Mouse (Mus musculus): ENCODE results near the gene Pgm2.
A peak's percentile ranks its signal among the peaks of the same experiment; 100 is the strongest.

Gene Pgm2

DNA sequence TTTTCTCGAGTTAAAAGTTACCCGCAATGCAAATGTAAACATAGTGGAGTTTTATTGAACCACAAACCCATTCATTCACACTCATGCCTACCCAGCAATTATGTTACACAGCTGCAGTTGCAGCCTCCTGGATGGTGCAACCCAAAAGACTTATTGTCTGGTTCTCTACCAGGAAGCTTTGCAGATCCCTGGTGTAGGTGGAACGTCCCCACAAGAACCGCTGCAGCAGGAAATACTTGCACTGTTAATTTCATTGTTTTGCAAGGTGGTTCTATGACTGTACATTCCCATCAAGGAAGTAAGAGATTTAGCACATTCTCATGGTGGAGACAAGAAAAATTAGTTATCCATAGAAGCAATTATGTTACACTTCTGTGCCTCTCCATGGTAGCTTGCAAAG, 15.4 kb upstream of the Pgm2 start:
- no peak for DNase-seq

GRCm38 (mm10) chr5:64078740-64079461, 13.8 kb upstream of the Pgm2 start:
- no peak for DNase-seq

DNA sequence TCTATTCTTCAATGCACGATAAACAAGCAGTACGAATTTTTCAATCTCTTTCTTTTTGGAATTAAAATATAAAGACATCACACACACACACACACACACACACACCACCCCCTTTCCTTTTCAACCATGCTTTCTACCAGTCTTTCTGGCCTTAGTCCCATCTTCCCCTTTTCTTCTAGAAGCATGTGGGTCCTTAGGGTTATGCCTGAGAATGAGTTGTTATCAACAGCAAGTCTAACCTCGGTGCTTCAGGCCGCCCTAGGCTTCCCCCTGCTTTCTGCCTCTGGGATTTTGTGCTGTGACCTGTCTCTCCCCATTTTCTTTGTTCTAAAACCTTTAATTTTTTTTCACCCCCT, 13.3 kb upstream of the Pgm2 start:
- no peak for DNase-seq

GRCm38 (mm10) chr5:64083447-64084359, 9.0 kb upstream of the Pgm2 start:
- no peak for DNase-seq

- no peak for DNase-seq
Measured at GRCm38 (mm10) chr5:64085405-64085804, 7.3 kb upstream of the Pgm2 start.

- no peak for DNase-seq
Measured at GRCm38 (mm10) chr5:64088740-64089139, 4.0 kb upstream of the Pgm2 start.

- DNase-seq = no peak
Measured at GRCm38 (mm10) chr5:64093349-64093871, 660 bp downstream of the Pgm2 start.

DNA sequence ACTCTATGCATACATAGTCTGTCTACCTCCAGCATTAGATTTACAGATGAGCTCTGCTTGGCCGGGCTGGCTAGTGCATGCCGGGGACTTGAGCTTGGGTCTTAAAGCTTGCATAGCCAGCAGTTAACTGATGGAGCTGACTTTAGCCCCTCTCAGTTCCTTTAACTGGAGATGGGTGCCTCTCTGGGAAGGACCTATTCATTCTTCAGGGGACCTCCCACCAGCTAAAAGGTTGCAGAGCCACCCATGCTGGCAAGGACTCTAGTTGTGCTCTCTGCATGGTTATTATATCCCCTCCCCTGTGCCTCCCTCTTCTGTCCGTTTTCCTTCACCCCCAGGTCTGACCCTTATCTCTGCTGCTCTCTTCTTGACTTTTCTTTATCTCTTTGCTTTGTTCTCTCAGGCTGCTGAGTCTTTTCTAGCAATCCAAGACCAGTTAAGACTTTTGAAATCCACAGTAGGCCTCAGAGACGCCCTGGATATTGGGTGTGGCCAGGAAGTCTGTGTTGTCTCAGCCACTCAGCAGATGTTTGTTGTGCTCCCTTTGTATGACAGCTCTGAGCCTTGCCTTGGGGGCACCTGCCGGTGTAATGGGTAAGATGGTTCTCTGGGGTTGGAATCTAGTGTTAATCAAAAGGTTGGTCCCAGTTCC, 2.7 kb downstream of the Pgm2 start:
- DNase-seq = no peak

DNA sequence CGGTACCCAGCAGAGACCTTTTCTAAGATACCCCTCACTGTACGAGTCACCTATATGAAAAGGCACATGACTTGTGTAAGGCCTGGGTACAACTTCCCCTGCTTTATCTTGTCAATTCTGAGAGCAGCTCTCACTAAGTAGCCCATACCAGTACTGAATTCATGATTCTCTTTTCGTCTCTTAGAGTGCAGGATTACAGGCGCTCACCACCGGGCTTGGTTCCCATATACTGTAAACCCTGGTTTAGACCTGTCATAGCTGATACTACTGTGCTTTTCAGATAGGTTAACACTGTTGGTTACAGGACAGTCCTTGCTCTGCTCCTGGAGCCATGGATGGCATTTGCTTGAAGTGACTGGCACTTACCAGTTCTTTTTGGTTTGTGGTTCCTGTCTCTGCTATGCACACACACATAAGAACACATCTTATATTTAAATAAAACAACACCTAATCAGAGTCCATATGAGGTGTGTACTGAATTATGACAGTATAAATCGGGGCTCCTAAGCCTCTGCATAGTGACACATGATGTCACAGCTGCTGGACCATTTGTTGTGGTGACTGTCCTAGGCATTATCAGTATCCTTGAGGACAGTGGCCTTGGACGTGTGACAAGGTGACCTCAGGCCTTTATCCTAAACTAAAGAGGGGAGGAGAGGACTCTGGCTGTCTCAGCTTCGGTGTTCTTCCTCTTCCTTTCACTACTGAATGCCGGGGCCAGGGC, 9.4 kb downstream of the Pgm2 start:
- DNase-seq = no peak

DNA sequence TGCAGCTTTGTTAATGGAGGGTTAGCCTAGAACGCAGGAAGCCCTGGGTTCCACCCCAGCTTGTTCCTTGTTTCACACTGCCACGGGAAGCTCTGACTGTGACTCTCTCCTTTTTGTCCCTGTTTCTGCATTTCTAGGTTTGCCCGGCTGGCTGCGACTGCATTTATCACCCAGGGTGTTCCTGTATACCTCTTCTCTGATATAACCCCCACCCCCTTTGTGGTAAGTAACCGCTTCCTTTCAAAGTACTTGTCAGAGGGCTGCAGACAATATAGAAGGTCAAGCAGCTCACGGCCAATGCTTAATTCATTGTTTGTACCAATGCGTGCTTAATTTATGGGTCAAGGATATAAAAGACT, 9.9 kb downstream of the Pgm2 start:
- DNase-seq = no peak

GRCm38 (mm10) chr5:64107596-64108289, 15.0 kb downstream of the Pgm2 start:
- DNase-seq = no peak

GRCm38 (mm10) chr5:64109217-64109616, 16.5 kb downstream of the Pgm2 start:
- peak; percentile 41 for DNase-seq

DNA sequence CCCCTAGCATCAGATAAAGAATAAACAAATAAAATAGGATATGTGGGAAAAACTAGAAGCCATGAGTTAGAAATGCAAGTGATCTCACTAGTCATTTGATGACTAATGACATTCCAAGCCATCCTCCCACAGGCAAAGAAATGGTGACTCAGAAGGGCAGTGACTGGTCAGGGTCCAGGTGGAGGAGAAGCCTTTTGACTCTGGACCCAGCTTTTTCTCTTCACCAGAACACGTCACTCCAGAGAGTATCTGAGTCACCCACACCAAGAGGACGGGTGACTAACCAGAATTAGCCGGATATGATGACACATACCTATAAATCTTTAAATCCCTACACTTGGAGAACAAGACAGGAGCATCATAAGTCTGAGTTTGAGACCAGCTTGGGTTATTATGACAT, 19.6 kb downstream of the Pgm2 start:
- no peak for DNase-seq

- DNase-seq = no peak
Measured at GRCm38 (mm10) chr5:64114210-64114609, 21.5 kb downstream of the Pgm2 start.

DNA sequence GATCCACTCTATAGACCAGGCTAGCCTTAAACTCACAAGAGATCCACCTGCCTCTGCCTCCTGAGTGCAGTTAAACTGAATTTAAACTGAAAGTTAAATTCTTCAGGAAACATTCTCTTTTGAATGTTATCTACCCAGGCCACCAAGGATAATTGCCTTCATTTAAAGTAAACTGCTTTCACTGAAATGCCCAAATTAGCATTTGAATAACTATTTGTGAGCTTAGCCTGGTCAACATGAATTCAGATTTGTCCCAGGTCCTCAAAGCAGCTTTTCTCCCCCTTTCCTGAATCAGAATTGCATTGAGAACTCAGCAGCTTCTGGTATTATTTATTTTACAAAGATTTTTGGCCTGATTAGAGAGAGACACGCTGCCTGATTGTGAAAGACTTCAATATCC, 24.4 kb downstream of the Pgm2 start:
- no peak for DNase-seq

DNA sequence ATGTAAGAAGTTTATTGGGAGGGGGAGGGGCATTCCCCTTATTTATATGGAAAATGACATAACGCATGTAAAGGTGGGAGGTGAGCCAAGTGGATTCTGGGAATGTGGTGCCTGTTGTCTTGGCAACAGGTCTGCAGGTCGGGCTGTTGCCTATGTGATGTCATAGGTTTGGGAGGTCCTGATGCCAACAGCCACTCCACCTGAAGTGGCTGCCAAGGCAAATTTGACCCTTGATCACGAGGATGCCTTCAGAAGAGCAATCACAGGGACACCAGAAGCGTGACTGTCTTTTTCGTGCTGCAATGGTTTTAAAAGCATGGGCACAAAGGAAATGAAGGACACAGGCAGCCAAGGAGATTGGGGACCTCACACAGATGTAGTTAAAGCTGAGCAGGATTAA, 33.0 kb downstream of the Pgm2 start:
- no peak for DNase-seq

- DNase-seq = no peak
Measured at GRCm38 (mm10) chr5:64131550-64131949, 38.8 kb downstream of the Pgm2 start.

DNA sequence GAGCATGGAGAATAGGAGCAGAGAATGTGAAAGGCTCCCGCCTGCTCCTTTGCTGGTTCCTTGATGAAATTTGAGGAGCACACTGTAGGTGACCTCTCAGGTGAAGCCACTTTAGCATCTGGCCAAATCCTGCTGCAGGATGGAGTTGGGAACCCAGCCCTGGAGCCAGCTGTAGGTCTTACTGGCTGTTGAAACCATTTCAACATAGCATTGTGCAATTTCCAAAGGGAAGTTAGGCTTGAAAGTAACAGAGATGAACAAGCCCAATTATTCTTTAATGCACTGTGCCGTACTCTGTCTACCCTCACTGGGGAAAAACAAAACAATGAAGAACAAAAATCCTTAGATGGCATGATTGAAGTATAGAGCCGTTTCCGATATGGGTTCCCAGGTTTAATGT, 41.2 kb downstream of the Pgm2 start:
- DNase-seq = no peak

GRCm38 (mm10) chr5:64136325-64136724, 43.6 kb downstream of the Pgm2 start:
- DNase-seq = no peak

GRCm38 (mm10) chr5:64140202-64140601, 47.5 kb downstream of the Pgm2 start:
- DNase-seq = no peak

GRCm38 (mm10) chr5:64144315-64144714, 51.6 kb downstream of the Pgm2 start:
- DNase-seq = peak; percentile 88

- DNase-seq = no peak
Measured at GRCm38 (mm10) chr5:64146384-64147005, 53.7 kb downstream of the Pgm2 start.

All from cerebellum, adult 9-10 months (tissue).